Mouse (Mus musculus) layer of hippocampus, postnatal 36 days (tissue): Measurements from ENCODE around the gene Ikzf3. TPM values are rescaled to one million over a fixed set of nuclear protein-coding genes. Genes with fewer than 3 reads are reported as not detected.
A peak's percentile ranks its signal among the peaks of the same experiment; 100 is the strongest.

ENCODE experiments used
- DNase-seq, 2 experiments: peaks; one replicate each; pipeline ENCODE4 v3.0.0; 2022
- total RNA-seq, 2 experiments: library from RNA; stranded (reverse); gene quantifications; 2 replicates each; pipeline ENCODE4 v1.2.3; 2021

The Ikzf3 gene
- total RNA-seq, result not detected

GRCm38 (mm10) chr11:98545711-98546231 lies at the start of gene Ikzf3:
Gene Ikzf3, minus strand, starts transcription at chr11:98546031.
- peak; percentile 15 to 20 for DNase-seq

- no peak for DNase-seq
Measured at GRCm38 (mm10) chr11:98595473-98595872, 49.6 kb upstream of the Ikzf3 start.

GRCm38 (mm10) chr11:98595021-98595420 lies 49.2 kb upstream of the Ikzf3 start:
- DNase-seq, result no peak

- DNase-seq, result no peak
Measured at GRCm38 (mm10) chr11:98590548-98591445, 45.0 kb upstream of the Ikzf3 start.

GRCm38 (mm10) chr11:98589306-98589705 lies 43.5 kb upstream of the Ikzf3 start:
- DNase-seq, result no peak

- no peak for DNase-seq
Measured at GRCm38 (mm10) chr11:98588833-98589281, 43.0 kb upstream of the Ikzf3 start.

- DNase-seq, result peak; percentile 52 to 53
Measured at GRCm38 (mm10) chr11:98587684-98588546, 42.1 kb upstream of the Ikzf3 start.

GRCm38 (mm10) chr11:98586892-98587563 lies 41.2 kb upstream of the Ikzf3 start, which contains the start of gene Ormdl3:
Gene Ormdl3, minus strand, starts transcription at chr11:98587368.
- peak; percentile 97 to 98 for DNase-seq

GRCm38 (mm10) chr11:98586087-98586891 lies 40.5 kb upstream of the Ikzf3 start:
- peak in 1 of 2 experiments; percentile 30 for DNase-seq

- DNase-seq, result no peak
Measured at GRCm38 (mm10) chr11:98584629-98585177, 38.9 kb upstream of the Ikzf3 start.

- DNase-seq, result no peak
Measured at GRCm38 (mm10) chr11:98584146-98584545, 38.3 kb upstream of the Ikzf3 start.

GRCm38 (mm10) chr11:98583571-98583970 lies 37.7 kb upstream of the Ikzf3 start:
- DNase-seq, result no peak

GRCm38 (mm10) chr11:98583265-98583552 lies 37.4 kb upstream of the Ikzf3 start:
- no peak for DNase-seq

GRCm38 (mm10) chr11:98582551-98583264 lies 36.9 kb upstream of the Ikzf3 start:
- DNase-seq, result no peak

GRCm38 (mm10) chr11:98582030-98582388 lies 36.2 kb upstream of the Ikzf3 start:
- no peak for DNase-seq

- DNase-seq, result no peak
Measured at GRCm38 (mm10) chr11:98581286-98582029, 35.6 kb upstream of the Ikzf3 start.

GRCm38 (mm10) chr11:98580301-98581121 lies 34.7 kb upstream of the Ikzf3 start:
- DNase-seq, result no peak

- no peak for DNase-seq
Measured at GRCm38 (mm10) chr11:98577776-98578175, 31.9 kb upstream of the Ikzf3 start.

GRCm38 (mm10) chr11:98569461-98569860 lies 23.6 kb upstream of the Ikzf3 start:
- no peak for DNase-seq
